Mouse (Mus musculus) left cerebral cortex, postnatal 10 days (tissue): ENCODE measurements around the gene Nudt3. TPM values are rescaled to one million over a fixed set of nuclear protein-coding genes. Genes with fewer than 3 reads are reported as not detected.

Experiments
- DNase-seq, 2 experiments: peaks; one replicate each; pipeline ENCODE4 v3.0.0; 2021 to 2022; ENCODE audit warnings: low spot score in 2 of 2, mixed read lengths in 1 of 2; ENCODE audit errors: extremely low spot score in 1 of 2
- intact Hi-C: fragments of 180-260 bp; cut with DNase I; formaldehyde crosslinking; loops from one replicate; pipeline ENCODE4 v1.15.1; 2025
- total RNA-seq, 2 experiments: library from RNA; stranded (reverse); gene quantifications; 2 replicates each; pipeline ENCODE4 v1.2.3; 2021

Gene Nudt3
- total RNA-seq, 2 experiments from 2014 or later, result 497 to 524 TPM

DNA sequence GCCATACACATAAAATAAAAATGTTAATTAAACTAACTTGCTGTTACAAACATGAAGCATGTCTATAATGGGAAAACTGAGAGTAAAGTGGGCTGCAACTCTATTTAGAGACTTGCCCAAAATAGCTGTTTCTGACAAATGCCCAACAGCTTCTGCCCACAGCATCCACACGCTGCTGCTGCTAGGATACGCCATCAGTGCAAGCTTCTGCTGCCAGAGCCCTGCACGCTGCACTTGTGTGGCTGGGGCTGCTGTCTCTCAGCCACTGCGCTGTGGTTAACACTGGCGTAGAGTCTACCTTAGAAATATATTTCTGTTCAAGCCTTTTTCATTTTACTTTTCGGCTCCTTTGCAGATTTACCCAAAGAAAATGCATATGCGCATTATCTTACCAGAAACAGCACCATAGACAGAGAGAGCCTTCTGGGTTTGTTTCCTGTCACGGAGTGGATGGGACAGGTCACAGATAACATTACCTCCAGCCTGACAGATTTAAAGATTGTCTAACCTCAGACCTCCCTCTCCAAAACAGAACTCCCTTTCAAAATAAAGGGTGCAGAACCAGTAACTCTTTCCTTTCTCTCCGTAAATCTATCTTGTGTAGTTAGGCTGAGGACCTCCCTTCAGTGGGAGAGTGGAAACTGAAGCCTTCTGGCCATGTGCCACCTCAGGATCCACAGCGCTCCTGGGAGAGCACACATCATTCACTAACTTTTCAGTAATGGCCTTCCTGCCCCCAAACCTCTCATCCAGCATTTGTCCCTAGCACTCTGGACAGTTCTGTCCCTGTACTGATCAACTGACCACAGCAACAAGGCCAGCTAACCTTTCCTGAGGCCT is 12.4 kb downstream of the Nudt3 start:
- intact Hi-C loops, result no loop called here
- DNase-seq, result peak in 1 of 2 experiments; percentile 81

DNA sequence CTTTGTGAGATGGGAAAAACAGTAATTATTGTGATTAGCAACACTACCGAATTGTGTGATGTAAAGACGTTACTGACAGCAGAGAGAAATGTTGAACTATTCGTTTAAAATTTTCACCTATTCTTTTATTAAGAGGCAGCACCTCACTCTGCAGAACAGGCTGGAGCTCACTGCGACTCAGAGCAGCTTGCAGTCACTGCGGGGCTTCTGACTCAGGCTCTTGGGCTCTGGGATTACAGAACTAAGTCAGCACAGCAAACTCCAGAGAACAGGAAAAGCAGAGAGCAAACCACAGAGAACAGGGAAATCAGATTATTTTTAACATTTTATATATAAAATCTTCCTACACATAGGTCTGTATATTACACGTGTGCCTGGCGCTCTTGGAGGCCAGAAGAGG is 13.7 kb downstream of the Nudt3 start:
- no peak for DNase-seq
- intact Hi-C loops, result no loop called here

DNA sequence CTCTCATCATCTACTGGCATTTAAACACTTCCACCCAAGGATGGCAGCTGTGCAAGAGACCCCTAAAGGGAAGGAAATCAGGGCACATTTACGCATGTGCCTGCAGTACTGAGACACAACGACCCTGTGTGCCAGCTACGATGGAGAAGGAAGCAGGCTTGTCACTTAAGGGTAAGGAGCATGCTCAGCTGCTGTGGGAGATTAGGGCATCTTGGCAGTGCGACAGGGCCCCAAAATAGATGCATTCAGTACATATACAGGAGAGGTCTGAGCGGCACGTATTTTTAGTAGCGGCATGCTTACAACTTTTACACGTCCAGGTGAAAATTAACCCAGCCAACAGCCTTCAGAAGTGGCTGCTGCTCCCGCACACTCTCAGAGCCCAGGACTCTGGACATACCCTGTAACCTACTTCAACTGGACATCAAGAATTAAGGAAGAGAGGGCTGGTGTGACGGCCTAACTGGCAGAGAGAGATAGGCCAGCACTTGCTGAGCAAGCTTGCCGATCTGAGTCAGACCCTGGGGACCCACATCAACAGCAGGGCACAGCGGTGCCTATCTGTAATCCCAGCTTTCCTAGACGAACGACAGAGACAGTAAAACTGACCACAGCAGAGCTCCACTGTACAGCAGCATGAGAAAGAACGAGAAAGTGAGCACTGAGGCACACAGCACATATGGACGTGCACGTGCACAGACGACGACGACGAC is 19.6 kb downstream of the Nudt3 start:
- no peak for DNase-seq
- intact Hi-C loops, result no loop called here

DNA sequence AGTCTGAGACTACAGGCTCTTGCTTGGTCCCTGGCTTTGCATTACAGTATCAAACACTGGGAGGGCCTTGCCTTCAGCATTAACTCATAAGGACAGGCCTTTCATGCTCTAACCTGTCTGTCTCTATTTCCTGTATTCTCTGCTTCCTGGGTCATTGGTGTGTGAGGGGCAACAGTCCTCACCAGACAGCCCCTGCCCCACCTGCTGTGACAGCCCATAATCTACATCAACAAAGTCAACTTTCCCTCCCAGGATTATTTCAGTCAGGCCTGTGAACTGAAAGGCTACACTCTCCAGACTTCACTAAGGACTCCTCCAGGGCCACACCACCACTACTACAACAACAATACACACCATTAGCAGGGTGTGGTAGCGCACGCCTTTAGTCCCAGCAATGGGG is 20.3 kb downstream of the Nudt3 start:
- intact Hi-C loops, result no loop called here
- DNase-seq, result no peak

DNA sequence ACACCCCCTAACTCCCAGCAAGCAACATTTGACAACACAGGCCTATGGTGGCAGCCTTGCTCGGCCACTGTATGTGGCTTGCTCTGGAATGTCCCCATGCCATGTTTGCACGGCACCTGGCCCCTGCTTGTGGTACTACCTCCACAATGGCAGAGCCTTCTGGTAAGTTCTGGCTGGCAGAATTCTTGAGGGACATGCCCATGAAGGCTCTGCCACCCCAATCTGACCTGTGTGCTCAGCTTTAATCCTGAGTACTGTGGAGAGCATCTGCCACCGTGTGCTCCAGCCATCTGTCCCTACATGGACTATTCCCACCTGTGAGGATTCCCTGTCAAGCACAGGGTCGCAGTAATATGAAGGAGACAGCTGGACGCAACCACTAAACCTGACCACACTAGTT is 22.4 kb downstream of the Nudt3 start:
- intact Hi-C loops, result no loop called here
- no peak for DNase-seq

DNA sequence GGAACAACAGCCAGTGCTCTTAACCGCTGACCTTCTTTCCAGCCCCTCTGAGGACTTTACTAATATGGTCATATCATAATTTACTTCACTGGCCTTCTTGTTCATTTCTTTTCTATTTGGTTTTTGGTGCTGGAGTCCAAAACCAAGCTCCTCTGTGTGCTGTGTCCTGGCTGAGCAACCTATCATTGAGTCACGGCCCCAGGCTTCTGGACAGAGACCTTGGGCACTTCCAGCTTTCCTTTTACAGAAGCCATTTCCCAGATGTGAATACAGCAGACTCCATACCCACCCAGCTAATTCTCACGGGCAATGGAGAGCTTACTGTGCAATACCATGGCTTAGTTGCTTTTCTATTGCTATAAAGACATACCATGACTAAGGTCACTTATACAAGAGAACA is 23.0 kb downstream of the Nudt3 start:
- DNase-seq, result no peak
- intact Hi-C loops, result no loop called here

DNA sequence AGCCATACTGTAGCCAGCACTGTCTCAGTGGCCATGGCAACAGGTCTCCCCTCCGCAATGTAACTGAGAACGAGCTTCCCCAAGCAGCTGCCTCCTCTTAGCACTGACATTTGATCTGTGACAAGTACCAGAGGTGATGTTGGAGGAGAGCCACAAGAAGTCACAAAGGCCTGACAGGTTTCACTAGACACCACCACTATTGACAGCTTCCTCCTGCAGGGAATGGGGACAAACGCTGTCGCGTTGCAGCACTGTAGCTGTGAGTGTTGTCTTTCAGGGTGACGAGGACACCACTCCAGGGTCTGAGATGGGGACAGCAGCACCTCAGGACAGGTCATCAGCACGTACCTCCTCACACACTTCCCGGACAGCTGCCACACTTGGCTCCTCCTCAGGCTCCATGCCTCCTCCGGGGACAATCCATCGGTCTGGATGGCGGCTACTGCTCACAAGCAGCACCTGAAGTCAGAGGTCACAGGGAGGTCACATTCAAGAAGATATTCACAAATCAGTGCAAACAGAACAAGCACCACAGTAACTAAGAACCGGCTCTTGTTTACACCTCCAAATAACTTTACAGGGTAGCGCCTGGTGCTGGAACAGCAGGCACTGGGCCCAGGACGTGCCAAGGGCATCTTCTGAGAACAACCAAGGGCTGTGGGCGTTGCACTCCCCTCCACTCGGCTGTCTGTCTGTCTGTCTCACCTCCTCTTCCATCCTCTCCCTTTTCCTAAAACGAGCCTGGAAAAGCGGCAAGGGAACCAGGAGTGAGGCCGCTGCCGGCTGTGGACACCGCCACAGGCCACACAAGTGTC is 26.7 kb downstream of the Nudt3 start:
- intact Hi-C loops, result no loop called here
- no peak for DNase-seq

DNA sequence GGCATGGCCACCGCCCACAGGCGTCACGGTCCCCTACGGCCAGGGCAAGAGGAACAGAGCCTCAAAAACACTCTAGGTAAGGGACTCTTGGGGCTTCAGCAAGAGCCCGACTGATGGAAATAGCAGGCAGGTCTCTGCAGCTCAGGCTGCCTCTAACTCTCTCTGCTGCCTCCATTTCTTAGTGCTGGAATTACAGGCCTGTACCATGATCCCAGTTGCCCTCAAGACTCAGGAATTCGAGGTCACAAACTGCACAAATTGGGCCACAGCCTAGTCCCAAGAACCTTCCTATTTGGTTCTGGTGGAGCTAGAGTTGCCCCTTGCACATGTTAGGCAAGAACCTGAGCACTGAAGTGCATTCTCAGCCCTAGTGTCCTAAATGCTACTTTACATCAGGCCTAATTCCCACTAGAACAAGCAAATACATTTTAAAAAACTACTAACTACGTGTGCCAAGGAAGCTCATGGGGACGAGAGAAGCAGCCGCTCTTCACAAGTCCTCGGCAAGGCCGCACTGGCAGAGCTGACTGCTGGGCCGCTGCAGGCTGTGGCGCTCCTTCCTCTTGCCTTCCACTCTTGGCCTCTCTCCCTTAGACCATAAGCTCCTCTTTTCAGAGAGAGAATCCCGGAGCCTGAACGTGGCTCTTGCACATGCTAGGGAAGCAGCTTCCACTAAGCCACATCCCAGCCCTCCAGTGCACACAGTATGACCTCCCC is 27.5 kb downstream of the Nudt3 start:
- intact Hi-C loops, result no loop called here
- DNase-seq, result no peak

DNA sequence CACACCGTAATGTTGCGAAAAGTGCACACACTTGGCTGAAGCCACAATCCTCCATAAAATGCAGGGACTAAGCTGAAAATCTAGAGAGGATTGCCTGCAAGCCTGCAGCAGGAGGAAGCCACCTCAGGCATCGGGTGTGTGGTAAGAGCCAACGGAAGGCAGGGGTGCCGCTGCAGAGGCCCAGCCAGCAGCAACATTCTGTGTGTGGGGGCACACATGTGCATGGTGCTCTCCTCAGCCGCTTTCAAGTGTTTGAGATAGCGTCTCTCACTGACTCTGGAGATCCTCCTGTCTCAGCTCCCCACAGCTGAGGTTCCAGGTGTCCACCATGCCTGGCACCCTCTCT is 30.8 kb downstream of the Nudt3 start:
- intact Hi-C loops, result no loop called here
- DNase-seq, result no peak

DNA sequence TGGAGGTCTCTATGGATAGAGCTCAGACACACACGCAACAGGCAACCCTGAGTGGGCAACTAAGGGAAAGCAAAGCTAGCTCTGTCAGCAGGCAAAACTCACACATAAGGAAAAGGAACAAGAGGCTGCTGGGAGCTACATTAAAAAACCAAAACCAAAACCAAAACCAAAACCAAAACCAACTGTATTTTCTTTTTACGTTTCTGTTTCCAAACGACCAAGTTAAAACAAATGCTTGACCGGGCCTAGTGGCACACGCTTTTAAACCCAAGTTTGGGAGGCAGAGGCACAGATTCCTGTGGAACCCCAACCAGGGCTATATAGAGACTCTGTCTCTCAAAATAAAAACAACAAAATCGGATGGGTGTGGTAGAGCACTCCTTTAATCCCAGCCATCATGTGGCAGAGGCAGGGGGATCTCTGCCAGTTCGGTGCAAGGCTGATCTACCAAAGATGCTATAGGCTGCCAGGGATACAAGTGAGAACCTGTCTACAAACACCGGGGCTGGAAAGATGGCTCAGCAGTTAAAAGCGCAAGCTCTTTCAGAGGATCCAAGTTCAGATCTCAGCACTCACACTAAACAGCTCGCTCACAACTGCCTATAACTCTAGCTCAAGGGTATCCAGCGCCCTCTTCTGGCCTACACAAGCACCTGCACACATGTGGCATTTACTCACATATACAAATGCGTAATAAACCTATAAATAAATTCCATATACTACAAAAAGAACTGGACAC is 31.3 kb downstream of the Nudt3 start:
- no peak for DNase-seq
- intact Hi-C loops, result no loop called here

DNA sequence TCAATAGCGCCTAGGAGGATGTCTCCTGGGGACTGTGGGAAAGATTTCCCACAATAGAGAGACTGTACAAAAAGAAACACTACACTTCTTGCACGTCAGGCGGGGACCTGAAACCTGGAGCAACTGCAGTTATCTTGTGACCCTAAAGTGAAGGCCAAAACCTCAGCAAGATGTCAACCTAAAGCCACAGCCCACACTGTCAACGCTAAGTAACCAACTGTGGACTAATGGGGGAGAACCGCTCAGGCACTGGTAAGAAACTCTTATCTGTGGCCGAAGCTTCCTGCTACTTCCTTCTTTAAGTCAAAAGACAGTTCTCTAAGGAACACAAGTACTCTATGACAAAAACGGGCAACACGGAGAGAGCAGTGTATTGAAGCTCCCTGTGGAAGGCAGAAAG is 35.1 kb downstream of the Nudt3 start:
- DNase-seq, result no peak
- intact Hi-C loops, result no loop called here

DNA sequence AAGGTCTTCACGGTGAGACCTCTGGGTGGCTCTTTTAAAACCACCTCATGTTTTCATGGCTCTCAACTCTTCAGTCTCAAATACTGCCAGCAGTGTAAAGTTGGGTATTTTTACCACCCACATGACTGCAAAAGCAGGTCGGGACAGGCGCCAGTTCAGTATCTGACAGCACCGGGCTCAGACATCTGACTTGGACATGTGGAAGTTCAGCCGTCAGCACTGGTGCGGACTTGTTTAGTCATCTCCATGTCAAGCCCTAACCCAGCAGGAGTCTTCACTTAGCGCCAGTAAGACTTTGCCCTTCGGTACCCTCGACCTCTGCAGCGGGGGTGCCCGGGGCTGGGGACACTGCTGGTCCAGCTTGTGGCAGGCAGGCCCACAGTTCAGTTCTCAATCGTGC is 36.0 kb downstream of the Nudt3 start:
- intact Hi-C loops, result no loop called here
- DNase-seq, result peak in 1 of 2 experiments; percentile 64

DNA sequence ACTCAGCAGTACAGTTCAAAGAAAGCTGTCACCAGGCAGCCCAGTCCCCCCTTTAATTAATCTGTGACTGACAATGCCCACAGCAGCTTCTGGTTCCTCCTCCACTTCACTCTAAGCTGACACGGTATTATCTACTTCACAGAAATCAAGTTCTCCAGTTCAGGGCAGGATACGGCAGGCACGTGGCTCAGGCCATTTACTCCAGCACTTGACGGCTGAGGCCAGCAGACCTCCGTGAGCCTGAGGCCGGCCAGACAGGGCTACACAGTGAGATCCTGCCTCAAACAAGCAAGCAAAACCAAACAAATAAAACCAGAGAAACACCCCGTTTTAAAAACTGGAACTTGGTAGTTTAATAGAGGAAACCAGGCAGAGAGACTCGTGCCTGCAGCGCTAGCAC is 36.6 kb downstream of the Nudt3 start:
- DNase-seq, result no peak
- intact Hi-C loops, result no loop called here

DNA sequence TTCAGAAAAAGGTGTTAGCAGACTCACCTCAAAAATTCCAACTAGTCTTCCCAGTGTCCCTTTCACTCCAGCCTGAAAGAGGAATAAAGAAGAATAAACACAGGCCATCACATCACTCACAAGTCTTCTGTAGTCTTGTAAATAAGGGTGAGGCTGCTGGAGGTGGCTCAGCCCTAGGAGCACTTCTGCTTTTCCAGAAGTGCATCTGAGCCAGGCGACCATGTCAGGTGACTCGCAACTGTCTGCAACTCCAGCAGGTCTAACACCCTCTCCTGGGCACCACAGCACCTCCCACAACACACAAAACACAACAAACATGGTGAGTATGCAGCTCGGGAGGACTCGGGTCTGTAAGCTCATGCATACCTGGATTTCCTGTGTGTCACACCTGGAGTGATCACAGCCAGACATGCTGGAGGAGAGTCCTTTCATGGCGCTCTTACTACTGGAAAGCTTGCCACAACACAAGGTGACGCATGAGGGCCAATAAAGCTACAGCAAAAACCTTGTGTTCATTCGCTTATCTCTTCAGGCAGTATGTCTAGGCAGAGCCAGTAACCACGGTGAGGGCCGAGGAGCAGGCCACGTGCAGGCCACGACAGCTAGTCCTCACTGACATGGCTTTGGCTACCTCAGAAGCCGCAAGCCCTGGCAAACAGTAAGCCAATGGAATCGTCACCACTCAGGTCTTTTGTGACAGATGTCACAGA is 40.0 kb downstream of the Nudt3 start:
- no peak for DNase-seq
- intact Hi-C loops, result no loop called here

DNA sequence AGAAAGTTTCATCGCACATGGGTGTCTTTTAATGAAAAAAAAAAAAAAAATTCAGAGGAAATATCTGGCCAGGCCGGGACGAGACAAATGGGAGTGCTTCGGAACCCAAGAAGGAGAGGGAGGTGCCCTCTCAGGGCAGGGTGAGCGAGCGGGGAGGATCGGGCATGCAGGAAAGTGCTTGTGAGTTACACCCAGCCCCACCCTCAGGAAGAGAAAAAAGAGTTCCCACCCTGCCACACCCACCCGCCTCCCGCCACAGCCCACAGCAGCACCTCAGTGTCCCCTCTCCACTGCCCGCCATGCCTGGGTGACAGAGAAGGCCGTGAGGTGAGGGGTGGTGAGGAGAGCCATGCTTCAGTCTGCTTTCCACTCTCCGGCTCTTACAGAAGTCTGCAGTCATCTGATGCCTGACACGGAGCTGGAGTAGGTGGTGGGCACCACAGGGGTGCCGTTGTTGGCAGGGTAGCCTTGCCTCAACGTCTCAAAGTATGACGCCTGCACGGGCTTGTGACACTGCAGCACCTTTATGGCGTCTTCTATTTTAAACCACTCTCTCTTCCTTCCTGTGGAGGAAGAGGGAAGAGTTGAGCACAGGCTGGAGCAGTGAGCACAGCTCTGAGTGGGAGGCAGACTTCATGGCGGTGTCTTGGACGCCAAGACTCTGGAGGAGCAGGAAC is 42.8 kb downstream of the Nudt3 start:
- intact Hi-C loops, result no loop called here
- DNase-seq, result no peak

DNA sequence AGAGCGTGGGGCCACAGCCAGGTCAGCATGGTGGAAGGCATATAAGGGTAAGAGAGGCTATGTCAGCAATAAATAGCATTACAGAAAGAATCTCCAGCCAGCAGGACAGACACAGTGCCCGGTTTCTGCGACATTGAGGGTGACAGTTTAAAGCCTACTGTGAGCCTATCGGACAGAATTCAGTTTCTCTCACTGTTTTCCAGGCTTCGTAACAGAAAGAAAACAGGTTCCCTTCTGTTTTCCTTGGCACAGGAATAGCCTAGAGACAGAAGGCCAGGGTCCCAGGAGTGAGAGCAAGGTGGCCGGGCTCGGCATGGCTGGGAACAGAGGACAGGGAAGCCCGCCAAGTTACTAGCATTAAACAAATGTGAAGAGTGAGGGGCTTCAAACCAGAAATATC is 43.5 kb downstream of the Nudt3 start:
- intact Hi-C loops, result no loop called here

DNA sequence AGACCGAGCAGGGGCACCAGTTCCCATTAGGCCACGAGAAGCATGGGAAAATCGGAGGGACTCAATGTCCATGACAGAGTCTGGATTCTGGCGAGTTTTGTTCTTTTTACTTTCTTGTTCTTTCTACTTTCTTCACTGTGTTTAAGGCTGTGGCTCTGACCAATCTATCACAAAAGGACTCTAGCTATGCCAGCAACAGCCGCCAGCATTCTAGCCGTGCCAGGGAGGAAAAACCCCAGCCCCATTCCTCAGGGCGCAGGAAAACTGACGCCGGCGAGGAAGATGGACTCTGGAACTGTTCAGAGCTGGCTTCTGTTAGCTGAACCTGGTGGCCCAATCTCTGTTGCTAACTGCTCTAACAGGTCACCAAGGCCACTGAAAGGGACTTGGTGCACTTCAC is 44.8 kb downstream of the Nudt3 start:
- intact Hi-C loops, result no loop called here
- DNase-seq, result no peak

More for the DNA sequence above, 43.5 kb downstream of the Nudt3 start:
- DNase-seq, result no peak
